Mouse (Mus musculus) activated CD4-positive, CD25-positive, alpha-beta regulatory T cell, adult 4 months (primary cell): ENCODE results near the gene Bnc2. TPM values are rescaled to one million over a fixed set of nuclear protein-coding genes. Genes with fewer than 3 reads are reported as not detected.

Source experiments
- ATAC-seq: one replicate; pipeline ENCODE4 v1.8.0; 2017
- polyA plus RNA-seq, 2 experiments: library from polyadenylated mRNA; unstranded; fragments of 100-300 nt; shearing (Covaris generic); gene quantifications; one replicate each; pipeline ENCODE4 v1.2.1; 2017

Bnc2 gene
- polyA plus RNA-seq, 2 experiments from 2014 or later = not detected

- no peak for ATAC-seq
Observed at GRCm38 (mm10) chr4:84407328-84408028, 267.6 kb downstream of the Bnc2 start.

GRCm38 (mm10) chr4:84403356-84404145 lies 271.5 kb downstream of the Bnc2 start:
- no peak for ATAC-seq

GRCm38 (mm10) chr4:84388991-84389390 lies 286.1 kb downstream of the Bnc2 start:
- no peak for ATAC-seq

GRCm38 (mm10) chr4:84385156-84385555 lies 289.9 kb downstream of the Bnc2 start:
- no peak for ATAC-seq

GRCm38 (mm10) chr4:84379289-84379688 lies 295.8 kb downstream of the Bnc2 start:
- no peak for ATAC-seq

GRCm38 (mm10) chr4:84377513-84377912 lies 297.6 kb downstream of the Bnc2 start:
- ATAC-seq = no peak

- ATAC-seq = no peak
Observed at GRCm38 (mm10) chr4:84362337-84362823, 312.7 kb downstream of the Bnc2 start.

GRCm38 (mm10) chr4:84361165-84361564 lies 313.9 kb downstream of the Bnc2 start:
- no peak for ATAC-seq

- ATAC-seq = no peak
Observed at GRCm38 (mm10) chr4:84359996-84360395, 315.1 kb downstream of the Bnc2 start.

- no peak for ATAC-seq
Observed at GRCm38 (mm10) chr4:84358204-84358603, 316.9 kb downstream of the Bnc2 start.

GRCm38 (mm10) chr4:84357382-84357781 lies 317.7 kb downstream of the Bnc2 start:
- ATAC-seq = no peak

- no peak for ATAC-seq
Observed at GRCm38 (mm10) chr4:84356468-84357153, 318.5 kb downstream of the Bnc2 start.

- ATAC-seq = no peak
Observed at GRCm38 (mm10) chr4:84352656-84353055, 322.4 kb downstream of the Bnc2 start.

- no peak for ATAC-seq
Observed at GRCm38 (mm10) chr4:84349536-84349935, 325.5 kb downstream of the Bnc2 start.

GRCm38 (mm10) chr4:84339172-84339571 lies 335.9 kb downstream of the Bnc2 start:
- ATAC-seq = no peak

- ATAC-seq = no peak
Observed at GRCm38 (mm10) chr4:84331995-84332394, 343.1 kb downstream of the Bnc2 start.

GRCm38 (mm10) chr4:84331450-84331849 lies 343.6 kb downstream of the Bnc2 start:
- no peak for ATAC-seq

GRCm38 (mm10) chr4:84330509-84330908 lies 344.6 kb downstream of the Bnc2 start:
- no peak for ATAC-seq

GRCm38 (mm10) chr4:84329651-84330050 lies 345.4 kb downstream of the Bnc2 start:
- ATAC-seq = no peak

GRCm38 (mm10) chr4:84324371-84324770 lies 350.7 kb downstream of the Bnc2 start:
- ATAC-seq = no peak

- ATAC-seq = no peak
Observed at GRCm38 (mm10) chr4:84321598-84321997, 353.5 kb downstream of the Bnc2 start.

GRCm38 (mm10) chr4:84317421-84317820 lies 357.7 kb downstream of the Bnc2 start:
- ATAC-seq = no peak

- no peak for ATAC-seq
Observed at GRCm38 (mm10) chr4:84311371-84311770, 363.7 kb downstream of the Bnc2 start.
